Mouse (Mus musculus) hindbrain, embryonic 10.5 days (tissue): Measurements from ENCODE around the gene Mbnl3. TPM values are rescaled to one million over a fixed set of nuclear protein-coding genes. Genes with fewer than 3 reads are reported as not detected.

Source experiments
- DNase-seq: peaks from one replicate; pipeline ENCODE4 v3.0.0-alpha.2; 2017; ENCODE audit warnings: low spot score
- H3K27ac ChIP-seq: fragments of 300-500 bp; sonication (generic); 2 replicates; pipeline ENCODE4 v1.5.1; 2016; ENCODE audit warnings: mild to moderate bottlenecking, moderate library complexity
- H3K27me3 ChIP-seq: fragments of 300-500 bp; sonication (generic); 2 replicates; pipeline ENCODE4 v1.6.1; 2016; ENCODE audit warnings: mild to moderate bottlenecking; ENCODE audit not compliant: poor library complexity, insufficient read depth, severe bottlenecking
- H3K36me3 ChIP-seq: fragments of 300-500 bp; sonication (generic); 2 replicates; pipeline ENCODE4 v1.6.1; 2016; ENCODE audit warnings: mild to moderate bottlenecking, moderate library complexity
- H3K4me1 ChIP-seq: fragments of 300-500 bp; sonication (generic); replicated peaks from 2 replicates; pipeline ENCODE4 v1.6.1; 2016; ENCODE audit warnings: mild to moderate bottlenecking
- H3K4me3 ChIP-seq: fragments of 300-500 bp; sonication (generic); 2 replicates; pipeline ENCODE4 v1.5.1; 2016; ENCODE audit warnings: mild to moderate bottlenecking, moderate library complexity
- H3K9me3 ChIP-seq: fragments of 300-500 bp; sonication (generic); 2 replicates; pipeline ENCODE4 v1.6.1; 2016; ENCODE audit warnings: mild to moderate bottlenecking, moderate library complexity
- WGBS: fragments of 180-500 bp; shearing (Covaris S2); methylation state at CpG from one replicate; pipeline ENCODE4 v1.1.7; 2016; 5-methylcytosine and 5-hydroxymethylcytosine counted together
- polyA plus RNA-seq: library from polyadenylated mRNA; unstranded; fragments of >200 nt; fragmentation: Nextera tagmentation; extraction: Ambion mirVana; gene quantifications from 2 replicates; pipeline ENCODE4 v1.2.1, GENCODE M21; 2016

Mbnl3 gene
- polyA plus RNA-seq, result 3.8 and 5.1 TPM in 2 replicates

DNA sequence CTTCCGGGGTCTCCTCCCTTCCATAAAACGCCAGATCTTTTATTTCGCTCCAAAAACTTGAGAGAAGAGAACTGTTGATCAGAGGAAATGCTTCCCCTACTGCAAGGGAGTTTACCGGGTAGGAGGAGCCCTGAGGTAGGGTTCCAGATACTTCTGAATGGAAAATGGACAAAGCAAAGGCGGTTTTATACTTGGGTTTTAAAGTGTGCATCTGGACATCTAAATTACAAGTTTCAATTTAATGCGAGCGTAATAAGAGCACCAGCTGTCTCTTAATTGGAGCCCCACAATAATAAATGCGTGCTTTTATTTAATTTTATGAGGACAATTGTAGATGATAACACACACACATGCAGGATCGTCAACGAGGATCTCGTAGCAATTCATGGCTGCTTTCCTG lies at the start of gene Mbnl3:
TSS of gene Mbnl3 (minus strand) at position 101 of the 400 bp plus-strand sequence.
- Histone ChIP-seq H3K9me3 (peaks cover 5% of the 10 kb centered on the region; the same call in 1 of the 2 replicates), H3K4me1 (no peaks in the 10 kb centered on the region), H3K4me3 (peak within 1 kb of the TSS; percentile 61), H3K36me3 (no peaks in the 10 kb centered on the region), H3K27me3 (peaks cover 36% of the 10 kb centered on the region), H3K27ac (peak within 1 kb of the TSS; percentile 85)
- WGBS, result 45% methylated on average over 11 of the region's 11 CpGs
- no peak for DNase-seq

DNA sequence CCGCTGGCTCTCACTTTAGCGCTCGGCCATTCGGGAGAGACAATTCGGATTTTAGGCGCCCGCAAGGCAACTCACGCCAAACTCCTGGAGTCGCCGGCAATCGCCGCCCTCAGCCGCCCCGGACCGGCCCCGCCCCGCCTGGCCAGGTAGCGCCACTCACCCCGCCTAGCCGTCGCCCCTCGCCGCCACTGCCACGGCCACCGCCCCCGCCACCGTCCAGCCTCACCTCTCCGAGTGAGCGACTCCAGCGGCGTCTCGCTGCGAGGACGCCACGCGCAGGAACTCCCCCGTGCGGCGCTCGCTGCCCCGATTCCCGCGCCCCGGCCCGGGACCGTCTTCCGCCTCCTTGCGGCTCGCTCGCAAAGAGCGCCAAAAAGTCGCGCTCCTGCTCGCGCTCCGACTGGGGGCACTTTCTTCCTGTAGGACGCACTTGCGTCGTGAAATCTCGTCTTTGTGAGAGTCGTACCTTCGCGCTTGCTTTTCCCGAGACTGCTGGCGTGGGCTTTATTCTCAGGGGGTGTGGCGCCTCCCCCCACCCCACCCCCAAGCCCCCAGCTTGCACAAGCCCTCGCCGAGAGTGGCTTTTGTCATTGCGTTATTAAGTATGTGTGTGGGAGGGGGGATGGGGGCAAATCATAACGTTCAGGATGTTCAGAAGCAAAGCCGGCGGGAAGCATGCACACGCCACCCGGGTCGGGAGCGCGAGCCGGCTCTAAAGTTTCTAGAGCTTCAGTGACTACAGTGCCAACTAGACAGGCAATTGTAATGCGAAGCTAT lies 596 bp downstream of the Mbnl3 start:
- H3K27me3 ChIP-seq, result peaks cover 36% of the 10 kb centered on the region
- WGBS, result 19% methylated on average over 79 of the region's 79 CpGs
- H3K4me1 ChIP-seq, result no peaks in the 10 kb centered on the region
- H3K27ac ChIP-seq, result peak overlapping the region; percentile 85
- DNase-seq, result peak; percentile 62
- H3K4me3 ChIP-seq, result peak overlapping the region; percentile 61
- H3K9me3 ChIP-seq, result peaks cover 5% of the 10 kb centered on the region; the same call in 1 of the 2 replicates
- no peaks in the 10 kb centered on the region for H3K36me3 ChIP-seq

- peaks cover 36% of the 10 kb centered on the region for H3K27me3 ChIP-seq
- H3K4me1 ChIP-seq, result no peaks in the 10 kb centered on the region
- peak overlapping the region; percentile 61 for H3K4me3 ChIP-seq
- peaks cover 5% of the 10 kb centered on the region; the same call in 1 of the 2 replicates for H3K9me3 ChIP-seq
- peak; percentile 53 for DNase-seq
- H3K36me3 ChIP-seq, result no peaks in the 10 kb centered on the region
- 15% methylated on average over 65 of the region's 67 CpGs for WGBS
- peak overlapping the region; percentile 85 for H3K27ac ChIP-seq
These were observed 1.4 kb downstream of the Mbnl3 start for GRCm38 (mm10) chrX:51204626-51205547.

DNA sequence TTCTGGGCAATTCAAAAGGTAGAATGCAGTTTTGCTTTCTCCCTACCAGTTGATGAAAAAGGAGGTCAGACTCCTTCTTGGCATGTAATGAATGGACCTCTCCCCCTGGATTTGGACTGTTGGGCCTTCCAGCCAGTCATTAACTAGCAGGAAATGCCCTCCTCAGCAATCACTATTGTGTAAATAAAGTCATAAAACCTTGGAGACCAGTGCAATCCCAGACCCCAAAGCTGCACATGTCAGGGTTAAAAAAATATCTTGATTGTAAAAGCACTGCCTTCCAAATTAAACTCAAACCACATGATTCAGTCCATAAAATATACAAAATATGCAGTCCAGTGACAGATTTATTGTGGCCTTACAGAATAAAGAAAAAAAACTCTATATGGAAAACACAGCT lies 9.3 kb downstream of the Mbnl3 start:
- H3K36me3 ChIP-seq, result no peaks in the 10 kb centered on the region
- no peak overlapping the region for H3K27ac ChIP-seq
- DNase-seq, result no peak
- no peaks in the 10 kb centered on the region for H3K9me3 ChIP-seq
- no peaks in the 10 kb centered on the region for H3K4me1 ChIP-seq
- no peak overlapping the region for H3K4me3 ChIP-seq
- no peaks in the 10 kb centered on the region for H3K27me3 ChIP-seq

DNA sequence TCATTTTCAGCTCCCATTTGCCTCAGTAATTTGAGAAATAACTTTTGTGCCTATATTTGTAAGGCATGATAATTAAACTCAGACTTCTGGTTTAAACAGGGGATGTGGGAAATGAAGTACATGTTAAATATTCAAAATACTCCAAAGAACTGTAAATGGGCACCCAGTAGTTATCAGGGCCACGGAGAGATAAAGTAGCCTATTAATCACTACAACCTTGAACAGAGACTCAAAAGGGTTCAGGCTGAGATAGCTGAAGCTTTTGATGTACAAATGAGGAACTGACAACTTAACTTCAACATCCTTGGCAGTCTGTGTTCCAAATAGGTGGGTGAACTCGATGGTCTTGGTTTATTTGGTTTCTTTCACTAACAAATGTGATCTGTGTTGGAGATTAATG lies 34.4 kb downstream of the Mbnl3 start:
- no peak for DNase-seq
- Histone ChIP-seq H3K36me3 (no peaks in the 10 kb centered on the region), H3K9me3 (no peaks in the 10 kb centered on the region), H3K4me1 (no peaks in the 10 kb centered on the region), H3K4me3 (no peak overlapping the region), H3K27ac (no peak overlapping the region), H3K27me3 (no peaks in the 10 kb centered on the region)
- 66% methylated on average over 2 of the region's 2 CpGs for WGBS

DNA sequence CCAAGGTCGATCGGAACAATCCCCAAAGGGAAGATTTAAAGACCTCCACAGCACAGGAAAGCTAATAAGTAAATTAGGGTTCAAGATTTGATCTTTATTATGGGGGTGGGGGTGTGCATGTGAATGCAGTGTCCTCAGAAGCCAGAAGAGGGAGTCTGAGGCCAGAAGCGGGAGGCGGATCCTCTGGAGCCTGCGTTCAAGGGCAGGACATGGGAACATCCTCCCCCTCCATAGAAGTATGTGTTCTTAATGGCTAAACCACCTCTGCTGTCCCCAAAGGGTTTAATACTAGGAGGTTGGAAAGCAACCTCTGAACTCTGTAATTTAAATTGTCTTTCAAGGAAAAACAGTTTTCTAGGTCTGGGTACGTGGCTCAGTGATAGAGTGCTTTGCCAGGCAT lies 34.9 kb downstream of the Mbnl3 start:
- Histone ChIP-seq H3K9me3 (no peaks in the 10 kb centered on the region), H3K27me3 (no peaks in the 10 kb centered on the region), H3K36me3 (no peaks in the 10 kb centered on the region), H3K4me1 (no peaks in the 10 kb centered on the region), H3K27ac (no peak overlapping the region), H3K4me3 (no peak overlapping the region)
- no peak for DNase-seq
- 59% methylated on average over 6 of the region's 6 CpGs for WGBS

DNA sequence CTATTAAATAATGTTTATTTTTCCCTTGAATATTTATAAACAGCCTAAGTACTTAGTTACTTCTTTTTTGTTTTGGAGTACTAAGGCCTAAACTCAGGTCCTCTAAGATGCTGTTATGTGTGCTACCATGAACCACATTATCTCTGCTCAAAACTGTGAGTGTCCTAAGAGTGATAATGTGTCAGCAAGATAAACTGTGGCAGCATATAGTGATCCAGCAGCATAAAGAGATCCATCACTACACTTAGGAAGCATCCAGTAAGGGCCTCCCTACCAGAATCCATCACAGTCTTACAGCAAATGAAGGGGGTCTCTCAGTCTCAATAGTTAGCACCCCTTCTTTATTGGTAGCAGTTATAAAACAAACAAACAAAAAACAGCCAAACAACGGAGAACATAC lies 35.9 kb downstream of the Mbnl3 start:
- 93% methylated on average over 1 of the region's 1 CpGs for WGBS
- H3K4me3 ChIP-seq, result no peak overlapping the region
- H3K36me3 ChIP-seq, result no peaks in the 10 kb centered on the region
- no peaks in the 10 kb centered on the region for H3K4me1 ChIP-seq
- no peaks in the 10 kb centered on the region for H3K27me3 ChIP-seq
- no peak for DNase-seq
- no peaks in the 10 kb centered on the region for H3K9me3 ChIP-seq
- no peak overlapping the region for H3K27ac ChIP-seq

DNA sequence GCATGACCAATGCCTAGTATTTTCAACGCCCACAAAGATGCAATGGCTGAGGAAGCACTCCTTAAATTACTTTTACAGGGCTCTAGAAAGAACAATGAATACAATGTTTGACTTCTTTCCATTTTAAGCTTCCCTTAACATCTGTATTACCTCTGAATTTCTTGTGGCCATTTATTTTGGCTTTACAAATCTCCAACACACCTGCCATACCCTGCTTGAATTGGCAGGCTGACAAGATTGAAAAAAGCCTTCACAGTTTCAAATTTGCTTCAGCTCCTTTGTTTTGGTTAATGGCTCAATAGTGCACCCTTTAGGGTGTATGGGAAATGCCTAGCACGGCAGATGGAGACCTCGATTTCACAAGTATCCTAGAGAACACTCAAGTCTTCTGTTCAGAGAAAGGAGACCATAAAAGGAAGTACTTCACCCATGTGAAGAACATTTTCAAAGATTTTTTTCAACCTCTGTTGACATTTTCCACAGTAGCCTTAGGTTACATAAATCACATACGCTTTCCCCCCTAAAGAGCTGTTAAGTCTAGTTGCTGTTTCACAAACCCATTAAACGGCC lies 36.8 kb downstream of the Mbnl3 start:
- no peaks in the 10 kb centered on the region for H3K27me3 ChIP-seq
- no peaks in the 10 kb centered on the region for H3K9me3 ChIP-seq
- H3K27ac ChIP-seq, result no peak overlapping the region
- no peaks in the 10 kb centered on the region for H3K4me1 ChIP-seq
- DNase-seq, result no peak
- H3K36me3 ChIP-seq, result no peaks in the 10 kb centered on the region
- WGBS, result 79% methylated on average over 5 of the region's 5 CpGs
- H3K4me3 ChIP-seq, result no peak overlapping the region

- Histone ChIP-seq H3K9me3 (no peaks in the 10 kb centered on the region), H3K4me3 (no peak overlapping the region), H3K27ac (no peak overlapping the region), H3K36me3 (no peaks in the 10 kb centered on the region), H3K27me3 (no peaks in the 10 kb centered on the region), H3K4me1 (no peaks in the 10 kb centered on the region)
- DNase-seq, result no peak
- 87% methylated on average over 3 of the region's 3 CpGs for WGBS
These were observed 38.4 kb downstream of the Mbnl3 start for GRCm38 (mm10) chrX:51167976-51168375.

- 83% methylated on average over 5 of the region's 5 CpGs for WGBS
- no peaks in the 10 kb centered on the region for H3K4me1 ChIP-seq
- no peak overlapping the region for H3K27ac ChIP-seq
- DNase-seq, result no peak
- no peaks in the 10 kb centered on the region for H3K36me3 ChIP-seq
- no peaks in the 10 kb centered on the region for H3K9me3 ChIP-seq
- no peak overlapping the region for H3K4me3 ChIP-seq
- no peaks in the 10 kb centered on the region for H3K27me3 ChIP-seq
These were observed 41.6 kb downstream of the Mbnl3 start for GRCm38 (mm10) chrX:51164766-51165165.

- Histone ChIP-seq H3K27ac (no peak overlapping the region), H3K4me1 (no peaks in the 10 kb centered on the region), H3K36me3 (no peaks in the 10 kb centered on the region), H3K9me3 (no peaks in the 10 kb centered on the region), H3K4me3 (no peak overlapping the region), H3K27me3 (no peaks in the 10 kb centered on the region)
- WGBS, result 66% methylated on average over 4 of the region's 4 CpGs
- DNase-seq, result no peak
These were observed 57.9 kb downstream of the Mbnl3 start for GRCm38 (mm10) chrX:51148436-51148835.

- H3K4me3 ChIP-seq, result no peak overlapping the region
- no peak overlapping the region for H3K27ac ChIP-seq
- H3K27me3 ChIP-seq, result no peaks in the 10 kb centered on the region
- DNase-seq, result no peak
- WGBS, result 24% methylated on average over 4 of the region's 4 CpGs
- no peaks in the 10 kb centered on the region for H3K9me3 ChIP-seq
- H3K4me1 ChIP-seq, result no peaks in the 10 kb centered on the region
- no peaks in the 10 kb centered on the region for H3K36me3 ChIP-seq
These were observed 60.0 kb downstream of the Mbnl3 start for GRCm38 (mm10) chrX:51146351-51146750.

DNA sequence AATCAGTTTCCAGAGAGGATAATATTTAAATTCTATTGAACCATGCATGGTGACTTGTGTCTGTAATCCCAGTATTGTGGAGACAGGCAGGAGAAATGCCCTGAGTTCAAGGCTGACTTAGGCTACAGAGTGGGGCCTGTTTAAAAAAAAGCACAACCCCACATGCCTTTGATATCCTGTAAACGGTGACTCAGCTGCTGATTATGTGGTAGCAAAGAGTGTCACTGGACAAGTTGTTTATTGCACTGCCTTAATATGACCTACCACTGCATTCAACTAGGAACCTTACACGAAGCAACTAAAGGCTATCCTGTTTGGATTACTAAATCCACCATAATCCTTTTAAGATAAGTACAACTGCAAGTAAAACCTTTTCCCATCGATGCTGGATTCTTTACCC lies 66.3 kb downstream of the Mbnl3 start:
- Histone ChIP-seq H3K36me3 (no peaks in the 10 kb centered on the region), H3K27me3 (no peaks in the 10 kb centered on the region), H3K4me3 (no peak overlapping the region), H3K4me1 (no peaks in the 10 kb centered on the region), H3K9me3 (no peaks in the 10 kb centered on the region), H3K27ac (no peak overlapping the region)
- DNase-seq, result no peak
- 67% methylated on average over 3 of the region's 3 CpGs for WGBS
